Mouse (Mus musculus) midbrain, postnatal 0 days (tissue): ENCODE data around the gene Ryr3. TPM values are rescaled to one million over a fixed set of nuclear protein-coding genes. Genes with fewer than 3 reads are reported as not detected.

Source experiments
- ATAC-seq: fragments of 200-750 bp; cut with Nextera tagmentation; 2 replicates; pipeline ENCODE4 v1.8.0; 2017; ENCODE audit warnings: moderate number of reproducible peaks, mild to moderate bottlenecking, moderate TSS enrichment, moderate library complexity; ENCODE audit not compliant: low FRiP score
- DNase-seq: peaks from one replicate; pipeline ENCODE4 v3.0.0-alpha.2; 2015; ENCODE audit warnings: low spot score
- H3K27ac ChIP-seq: fragments of 300-500 bp; sonication (generic); 2 replicates; pipeline ENCODE4 v1.5.1; 2014; ENCODE audit warnings: low read depth, mild to moderate bottlenecking, low read length, mixed read lengths
- H3K27me3 ChIP-seq: fragments of 300-500 bp; sonication (generic); 2 replicates; pipeline ENCODE4 v1.6.1; 2014; ENCODE audit warnings: low read length, control low read depth, mixed read lengths; ENCODE audit not compliant: insufficient read depth
- H3K36me3 ChIP-seq: fragments of 300-500 bp; sonication (generic); 2 replicates; pipeline ENCODE4 v1.6.1; 2014; ENCODE audit warnings: low read length, control low read depth, mixed read lengths; ENCODE audit not compliant: insufficient read depth
- H3K4me1 ChIP-seq: fragments of 300-500 bp; sonication (generic); 2 replicates; pipeline ENCODE4 v1.6.1; 2014; ENCODE audit warnings: mild to moderate bottlenecking, control low read depth, antibody characterized with exemption, low read length, mixed read lengths; ENCODE audit not compliant: insufficient read depth
- H3K4me2 ChIP-seq: fragments of 300-500 bp; sonication (generic); 2 replicates; pipeline ENCODE4 v1.6.1; 2014; ENCODE audit warnings: low read depth, mild to moderate bottlenecking, low read length, mixed read lengths; ENCODE audit not compliant: poor library complexity, severe bottlenecking
- H3K4me3 ChIP-seq: fragments of 300-500 bp; sonication (generic); 2 replicates; pipeline ENCODE4 v1.5.1; 2014; ENCODE audit warnings: low read depth, mild to moderate bottlenecking, low read length, moderate library complexity
- H3K9ac ChIP-seq: fragments of 300-500 bp; sonication (generic); replicated peaks from 2 replicates; pipeline ENCODE4 v1.6.1; 2014; ENCODE audit warnings: mild to moderate bottlenecking, low read length, moderate library complexity, mixed read lengths; ENCODE audit not compliant: poor library complexity, severe bottlenecking
- H3K9me3 ChIP-seq: fragments of 300-500 bp; sonication (generic); 2 replicates; pipeline ENCODE4 v1.6.1; 2016; ENCODE audit warnings: low read length, control low read depth
- CTCF ChIP-seq: IDR thresholded peaks from 2 replicates; pipeline ENCODE4 v1.5.1; 2016; ENCODE audit warnings: antibody characterized with exemption, mild to moderate bottlenecking
- WGBS: fragments of 180-500 bp; shearing (Covaris S2); extraction: QIAGEN DNeasy Blood & Tissue Kit; methylation state at CpG from one replicate; pipeline ENCODE4 v1.1.7; 2014; 5-methylcytosine and 5-hydroxymethylcytosine counted together
- polyA plus RNA-seq: library from polyadenylated mRNA; unstranded; fragments of >200 nt; fragmentation: Nextera tagmentation; extraction: Ambion mirVana; gene quantifications from 2 replicates; pipeline ENCODE4 v1.2.1, GENCODE M21; 2015
- total RNA-seq: library from RNA; depleted of rRNA; stranded (reverse); fragments of >200 nt; gene quantifications from 2 replicates; pipeline ENCODE4 v1.2.3, GENCODE M21; 2014

Gene Ryr3
- total and polyA plus RNA-seq, 2 experiments from 2014 or later = 5.9 to 15.3 TPM

GRCm38 (mm10) chr2:113119080-113119479 lies 97.8 kb downstream of the Ryr3 start:
- Histone ChIP-seq H3K4me2 (no peak overlapping the region), H3K27ac (no peak overlapping the region), H3K9me3 (no peaks in the 10 kb centered on the region), H3K4me3 (no peak overlapping the region), H3K27me3 (no peaks in the 10 kb centered on the region), H3K9ac (no peak overlapping the region), H3K36me3 (no peaks in the 10 kb centered on the region), H3K4me1 (no peaks in the 10 kb centered on the region)
- ATAC-seq (no peak), DNase-seq (no peak)
- no peak for TF ChIP-seq CTCF
- WGBS = 91% methylated on average over 1 of the region's 1 CpGs

GRCm38 (mm10) chr2:113116788-113117187 lies 100.1 kb downstream of the Ryr3 start:
- DNase-seq = no peak
- no peaks in the 10 kb centered on the region for H3K9me3 ChIP-seq
- H3K4me2 ChIP-seq = no peak overlapping the region
- H3K9ac ChIP-seq = no peak overlapping the region
- no peaks in the 10 kb centered on the region for H3K27me3 ChIP-seq
- ATAC-seq = no peak
- 80% methylated on average over 2 of the region's 2 CpGs for WGBS
- no peaks in the 10 kb centered on the region for H3K36me3 ChIP-seq
- no peaks in the 10 kb centered on the region for H3K4me1 ChIP-seq
- H3K4me3 ChIP-seq = no peak overlapping the region
- no peak for TF ChIP-seq CTCF
- no peak overlapping the region for H3K27ac ChIP-seq

- no peak for TF ChIP-seq CTCF
- WGBS = 86% methylated on average over 4 of the region's 4 CpGs
- Histone ChIP-seq H3K9ac (no peak overlapping the region), H3K36me3 (no peaks in the 10 kb centered on the region), H3K27ac (no peak overlapping the region), H3K4me3 (no peak overlapping the region), H3K4me1 (no peaks in the 10 kb centered on the region), H3K9me3 (no peaks in the 10 kb centered on the region), H3K27me3 (no peaks in the 10 kb centered on the region), H3K4me2 (no peak overlapping the region)
- DNase-seq (no peak), ATAC-seq (no peak)
Observed at GRCm38 (mm10) chr2:113115897-113116283, 101.0 kb downstream of the Ryr3 start.

GRCm38 (mm10) chr2:113115248-113115896 lies 101.5 kb downstream of the Ryr3 start:
- TF ChIP-seq CTCF = no peak
- Histone ChIP-seq H3K9me3 (no peaks in the 10 kb centered on the region), H3K4me2 (no peak overlapping the region), H3K4me1 (no peaks in the 10 kb centered on the region), H3K27me3 (no peaks in the 10 kb centered on the region), H3K36me3 (no peaks in the 10 kb centered on the region), H3K4me3 (no peak overlapping the region), H3K9ac (no peak overlapping the region), H3K27ac (no peak overlapping the region)
- 87% methylated on average over 4 of the region's 4 CpGs for WGBS
- ATAC-seq (no peak), DNase-seq (no peak)

GRCm38 (mm10) chr2:113104609-113105008 lies 112.3 kb downstream of the Ryr3 start:
- Histone ChIP-seq H3K36me3 (no peaks in the 10 kb centered on the region), H3K27me3 (no peaks in the 10 kb centered on the region), H3K9me3 (no peaks in the 10 kb centered on the region), H3K4me1 (no peaks in the 10 kb centered on the region), H3K9ac (no peak overlapping the region), H3K4me2 (no peak overlapping the region), H3K4me3 (no peak overlapping the region), H3K27ac (no peak overlapping the region)
- DNase-seq = no peak
- WGBS = 86% methylated on average over 6 of the region's 6 CpGs
- no peak for ATAC-seq
- TF ChIP-seq CTCF = no peak

- Histone ChIP-seq H3K27ac (no peak overlapping the region), H3K4me1 (no peaks in the 10 kb centered on the region), H3K4me3 (no peak overlapping the region), H3K36me3 (no peaks in the 10 kb centered on the region), H3K4me2 (no peak overlapping the region), H3K9me3 (no peaks in the 10 kb centered on the region), H3K27me3 (no peaks in the 10 kb centered on the region), H3K9ac (no peak overlapping the region)
- no peak for TF ChIP-seq CTCF
- DNase-seq (no peak), ATAC-seq (no peak)
- WGBS = 54% methylated on average over 4 of the region's 4 CpGs
Observed at GRCm38 (mm10) chr2:113095184-113095583, 121.7 kb downstream of the Ryr3 start.
